Mouse (Mus musculus): ENCODE measurements around the gene Thrb.

Thrb gene

GRCm38 (mm10) chr14:17713297-17713904 is 53.3 kb downstream of the Thrb start:
- DNase-seq (ENCODE audit: low read depth, low spot score) = no peak

DNA sequence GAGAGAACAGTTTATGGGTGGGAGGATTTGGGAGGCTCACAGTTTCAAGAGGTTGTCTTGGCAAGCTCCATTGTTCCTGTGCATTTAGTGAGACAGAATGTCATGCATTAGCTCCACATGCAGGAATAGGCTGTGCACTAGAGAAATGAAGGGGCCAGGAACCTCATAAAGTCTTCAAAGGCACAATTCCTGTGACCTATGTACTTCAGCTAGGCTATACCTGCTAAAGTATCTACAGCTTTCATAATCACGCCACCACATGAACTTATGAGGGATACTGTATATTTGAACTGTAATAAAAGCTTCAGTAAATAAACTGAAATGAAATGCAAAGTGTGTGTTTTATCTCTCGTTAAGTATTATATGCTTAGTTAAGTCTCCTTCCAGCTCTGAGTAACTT is 59.4 kb downstream of the Thrb start:
- DNase-seq (ENCODE audit: low read depth, low spot score) = no peak

GRCm38 (mm10) chr14:17722824-17723445 is 62.9 kb downstream of the Thrb start:
- no peak for DNase-seq (ENCODE audit: low read depth, low spot score)

- DNase-seq (ENCODE audit: low read depth, low spot score) = no peak
These were observed 64.5 kb downstream of the Thrb start for GRCm38 (mm10) chr14:17724577-17724976.

GRCm38 (mm10) chr14:17726906-17727305 is 66.8 kb downstream of the Thrb start:
- no peak for DNase-seq (ENCODE audit: low read depth, low spot score)

DNA sequence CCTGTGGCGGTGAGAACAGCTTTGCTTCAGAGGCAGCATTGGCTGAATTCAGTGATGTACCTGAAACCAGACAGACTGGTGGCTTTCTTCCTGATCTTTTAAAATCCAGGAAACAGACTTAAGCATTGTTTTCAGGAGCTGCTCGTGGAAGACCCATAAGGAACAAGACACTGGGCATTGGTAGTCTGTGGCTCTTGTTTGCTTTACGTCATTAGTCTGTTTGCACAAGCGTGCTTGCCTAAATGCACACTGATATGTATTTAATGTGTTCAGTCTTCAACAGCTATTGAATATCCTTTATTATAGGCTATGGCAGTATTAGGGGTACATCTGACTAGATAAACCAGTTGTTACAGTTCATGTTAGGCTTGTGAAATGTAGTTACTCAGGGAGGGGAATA is 67.8 kb downstream of the Thrb start:
- DNase-seq (ENCODE audit: low read depth, low spot score) = no peak

DNA sequence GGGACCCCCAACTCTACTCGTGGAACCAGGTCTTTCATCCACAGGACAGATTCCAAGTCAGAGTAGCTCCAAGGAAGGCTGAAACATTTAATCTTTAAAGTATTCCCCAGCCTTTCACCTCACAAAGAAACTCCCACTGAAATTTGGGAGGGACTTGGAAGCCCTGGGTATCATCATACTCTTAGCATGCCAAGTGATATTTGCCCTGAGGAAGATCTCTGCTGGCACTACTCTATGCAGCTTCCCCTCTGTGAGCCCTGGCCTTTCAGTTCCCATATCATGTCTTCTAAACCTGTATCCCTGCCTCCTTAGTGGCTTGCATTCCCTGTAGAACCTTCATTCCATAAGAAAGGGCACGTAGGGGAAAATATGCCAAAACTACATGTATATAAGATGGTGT is 68.8 kb downstream of the Thrb start:
- DNase-seq (ENCODE audit: low read depth, low spot score) = no peak

DNA sequence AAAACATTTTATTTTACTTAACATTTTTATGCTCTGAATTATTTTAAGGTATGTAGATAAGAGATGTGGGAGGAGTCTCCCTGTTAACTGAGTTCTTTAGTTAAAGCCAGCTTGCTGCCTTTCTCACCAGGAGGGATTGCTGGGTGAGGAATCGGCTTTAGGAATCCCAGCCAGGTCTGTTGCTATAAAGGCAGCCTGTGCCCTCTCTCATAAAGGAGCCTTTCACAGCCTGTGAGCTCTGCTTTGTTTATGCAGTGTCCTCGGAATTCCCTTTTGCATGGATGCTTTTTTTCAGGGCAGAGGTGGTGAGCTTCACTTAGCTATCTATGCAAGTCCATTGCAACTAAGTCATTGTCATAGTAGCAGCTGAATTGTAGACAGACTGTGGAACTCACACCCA is 71.0 kb downstream of the Thrb start:
- peak; percentile 18 for DNase-seq (ENCODE audit: low read depth, low spot score)

- DNase-seq (ENCODE audit: low read depth, low spot score) = no peak
These were observed 73.2 kb downstream of the Thrb start for GRCm38 (mm10) chr14:17733077-17733778.

DNA sequence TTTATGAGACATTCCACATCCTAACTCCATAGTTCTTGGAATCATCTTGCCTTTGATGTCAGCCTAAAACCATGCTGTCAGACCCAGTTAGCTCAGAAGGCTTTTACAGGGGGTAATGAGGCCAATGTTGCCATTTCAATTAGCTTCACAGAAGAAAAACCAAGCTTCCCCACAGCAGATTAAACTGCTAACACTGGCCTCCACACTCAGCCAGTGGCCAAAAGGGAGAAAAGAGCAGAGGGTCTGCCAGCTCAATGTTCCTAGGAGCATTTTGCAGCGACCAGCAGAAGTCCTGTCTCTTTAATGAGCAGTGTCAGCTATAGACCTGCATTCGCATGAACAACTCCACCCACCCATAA is 73.7 kb downstream of the Thrb start:
- no peak for DNase-seq (ENCODE audit: low read depth, low spot score)

DNA sequence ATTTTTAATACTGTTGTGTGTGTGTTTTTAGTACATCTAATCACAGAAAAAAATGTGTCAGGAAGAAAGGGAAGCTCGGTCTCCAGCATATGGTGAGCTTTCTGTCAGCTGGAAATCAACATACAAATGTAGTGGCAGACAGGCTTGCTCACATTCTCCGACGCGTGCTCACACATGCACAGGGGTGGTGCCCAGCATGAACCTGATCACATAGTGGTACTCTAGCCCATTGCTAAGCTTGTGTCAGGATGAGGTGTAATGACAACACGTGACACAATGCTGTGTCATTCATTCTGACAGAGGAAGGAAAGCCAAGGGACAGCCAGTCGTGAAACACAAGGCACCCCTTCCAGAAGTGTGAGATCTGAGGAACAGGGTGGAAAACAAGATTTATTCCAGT is 75.4 kb downstream of the Thrb start:
- DNase-seq (ENCODE audit: low read depth, low spot score) = no peak

- peak; percentile 71 for DNase-seq (ENCODE audit: low read depth, low spot score)
These were observed 80.8 kb downstream of the Thrb start for GRCm38 (mm10) chr14:17740903-17741302.

DNA sequence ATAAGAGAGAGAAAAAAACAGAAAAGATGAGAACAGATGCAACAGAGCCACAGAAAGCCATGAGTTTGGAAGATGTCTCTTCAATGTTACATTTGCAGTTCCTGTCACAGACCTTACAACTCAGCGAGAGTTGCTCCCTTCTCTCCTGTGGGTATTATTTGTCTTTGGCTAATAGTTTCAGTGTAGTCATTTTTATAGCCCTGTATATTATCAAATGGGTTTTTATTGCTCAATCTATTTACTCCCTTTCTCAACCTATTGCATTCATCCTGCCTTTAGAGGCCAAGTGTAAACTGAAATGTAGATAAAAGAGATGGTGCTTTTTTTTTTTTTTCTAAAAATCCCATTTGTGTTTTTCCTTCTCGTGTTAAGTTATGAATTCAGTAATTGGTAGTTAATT is 82.2 kb downstream of the Thrb start:
- no peak for DNase-seq (ENCODE audit: low read depth, low spot score)

GRCm38 (mm10) chr14:17742902-17743712 is 83.0 kb downstream of the Thrb start:
- DNase-seq (ENCODE audit: low read depth, low spot score) = no peak

- DNase-seq (ENCODE audit: low read depth, low spot score) = no peak
These were observed 83.7 kb downstream of the Thrb start for GRCm38 (mm10) chr14:17743713-17744158.

DNA sequence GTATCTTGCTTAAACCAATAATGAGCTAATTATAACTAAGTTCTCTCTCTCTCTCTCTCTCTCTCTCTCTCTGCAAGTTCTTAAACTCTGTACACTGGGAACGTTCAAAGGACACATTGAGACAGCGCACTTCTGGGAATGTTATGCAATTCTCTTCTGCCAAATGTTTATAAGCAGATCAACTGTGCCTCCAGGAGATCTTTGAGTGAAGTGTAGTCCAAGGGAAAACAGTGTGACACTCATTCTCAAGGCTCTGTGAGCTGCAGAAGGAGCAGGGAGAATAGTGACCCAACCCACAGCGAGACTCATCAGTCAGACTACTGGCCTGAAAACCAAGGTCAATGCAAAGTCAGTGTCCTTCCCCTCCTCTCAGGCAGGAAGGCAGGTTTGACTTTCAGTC is 87.9 kb downstream of the Thrb start:
- DNase-seq (ENCODE audit: low read depth, low spot score) = no peak

GRCm38 (mm10) chr14:17748945-17749344 is 88.9 kb downstream of the Thrb start:
- no peak for DNase-seq (ENCODE audit: low read depth, low spot score)

- DNase-seq (ENCODE audit: low read depth, low spot score) = no peak
These were observed 91.8 kb downstream of the Thrb start for GRCm38 (mm10) chr14:17751911-17752310.

- DNase-seq (ENCODE audit: low read depth, low spot score) = no peak
These were observed 93.4 kb downstream of the Thrb start for GRCm38 (mm10) chr14:17753429-17753828.

- DNase-seq (ENCODE audit: low read depth, low spot score) = no peak
These were observed 96.7 kb downstream of the Thrb start for GRCm38 (mm10) chr14:17756732-17757131.

DNA sequence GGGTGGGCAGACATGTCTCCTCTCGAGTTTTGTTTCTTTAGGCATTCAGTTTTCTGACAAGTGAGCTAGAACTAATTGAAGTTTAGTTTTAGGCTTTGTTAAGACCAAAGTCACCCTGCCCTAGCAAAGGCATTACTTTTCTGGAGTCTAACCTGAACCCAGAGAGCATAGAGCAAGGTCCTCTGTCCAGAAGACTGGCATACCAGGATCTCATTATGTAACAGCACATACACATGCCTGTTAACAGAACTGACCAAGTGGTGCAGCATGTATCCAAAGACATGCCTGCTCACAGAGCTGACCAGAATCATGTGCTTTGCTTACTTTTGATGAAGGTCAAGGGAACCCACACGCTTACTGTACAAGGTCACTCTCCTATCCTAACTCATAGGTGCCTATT is 107.9 kb downstream of the Thrb start:
- no peak for DNase-seq (ENCODE audit: low read depth, low spot score)

GRCm38 (mm10) chr14:17774404-17774803 is 114.3 kb downstream of the Thrb start:
- DNase-seq (ENCODE audit: low read depth, low spot score) = no peak
